Mouse (Mus musculus): ENCODE data around the gene Vps4a.
A peak's percentile ranks its signal among the peaks of the same experiment; 100 is the strongest.
"Not testable (repeated sequence)": the region's sequence is repeated elsewhere in the genome, so short reads cannot be mapped to it uniquely, and the experiment has no call there.

Gene Vps4a

GRCm38 (mm10) chr8:107030650-107031576, at the start of gene Vps4a:
Gene Vps4a (plus strand): TSS chr8:107031222.
- DNase-seq (ENCODE audit: low spot score) = peak; percentile 96

GRCm38 (mm10) chr8:106985404-106985821, 45.6 kb upstream of the Vps4a start:
- no peak for DNase-seq (ENCODE audit: low spot score)

GRCm38 (mm10) chr8:106985951-106986350, 45.1 kb upstream of the Vps4a start:
- DNase-seq (ENCODE audit: low spot score) = no peak

GRCm38 (mm10) chr8:106987557-106987956, 43.5 kb upstream of the Vps4a start:
- DNase-seq (ENCODE audit: low spot score) = no peak

- DNase-seq (ENCODE audit: low spot score) = no peak
Observed at GRCm38 (mm10) chr8:106991393-106991792, 39.6 kb upstream of the Vps4a start.

GRCm38 (mm10) chr8:106996339-106996738, 34.7 kb upstream of the Vps4a start:
- not testable (repeated sequence) for DNase-seq (ENCODE audit: low spot score)

- no peak for DNase-seq (ENCODE audit: low spot score)
Observed at GRCm38 (mm10) chr8:106997416-106997815, 33.6 kb upstream of the Vps4a start.

GRCm38 (mm10) chr8:106999068-106999467, 32.0 kb upstream of the Vps4a start:
- DNase-seq (ENCODE audit: low spot score) = peak; percentile 19

GRCm38 (mm10) chr8:107002532-107002931, 28.5 kb upstream of the Vps4a start:
- DNase-seq (ENCODE audit: low spot score) = peak; percentile 91

- no peak for DNase-seq (ENCODE audit: low spot score)
Observed at GRCm38 (mm10) chr8:107007795-107008194, 23.2 kb upstream of the Vps4a start.

- no peak for DNase-seq (ENCODE audit: low spot score)
Observed at GRCm38 (mm10) chr8:107012666-107013065, 18.4 kb upstream of the Vps4a start.

- DNase-seq (ENCODE audit: low spot score) = no peak
Observed at GRCm38 (mm10) chr8:107014915-107015314, 16.1 kb upstream of the Vps4a start.

- no peak for DNase-seq (ENCODE audit: low spot score)
Observed at GRCm38 (mm10) chr8:107023479-107023878, 7.5 kb upstream of the Vps4a start.

GRCm38 (mm10) chr8:107029310-107029709, 1.7 kb upstream of the Vps4a start:
- no peak for DNase-seq (ENCODE audit: low spot score)

- no peak for DNase-seq (ENCODE audit: low spot score)
Observed at GRCm38 (mm10) chr8:107030058-107030457, 964 bp upstream of the Vps4a start.

- no peak for DNase-seq (ENCODE audit: low spot score)
Observed at GRCm38 (mm10) chr8:107031577-107032090, 612 bp downstream of the Vps4a start.

GRCm38 (mm10) chr8:107033609-107034008, 2.6 kb downstream of the Vps4a start:
- DNase-seq (ENCODE audit: low spot score) = not testable (repeated sequence)

GRCm38 (mm10) chr8:107035641-107036040, 4.6 kb downstream of the Vps4a start:
- no peak for DNase-seq (ENCODE audit: low spot score)

- no peak for DNase-seq (ENCODE audit: low spot score)
Observed at GRCm38 (mm10) chr8:107036626-107037025, 5.6 kb downstream of the Vps4a start.

- no peak for DNase-seq (ENCODE audit: low spot score)
Observed at GRCm38 (mm10) chr8:107040632-107041031, 9.6 kb downstream of the Vps4a start.

GRCm38 (mm10) chr8:107045478-107045877, 14.5 kb downstream of the Vps4a start:
- DNase-seq (ENCODE audit: low spot score) = no peak

- DNase-seq (ENCODE audit: low spot score) = no peak
Observed at GRCm38 (mm10) chr8:107046976-107047375, 16.0 kb downstream of the Vps4a start.
